Mouse (Mus musculus): ENCODE results near the gene Tuba1a. TPM values are rescaled to one million over a fixed set of nuclear protein-coding genes. Genes with fewer than 3 reads are reported as not detected.

Gene Tuba1a
- total and polyA plus RNA-seq, 2 experiments from 2014 or later = 15,641 to 20,461 TPM

- ATAC-seq (ENCODE audit: low FRiP score) (no peak), DNase-seq (ENCODE audit: low spot score) (peak; percentile 81)
- Histone ChIP-seq H3K9me3 (ENCODE audit: low read length) (no peaks in the 10 kb centered on the region), H3K4me3 (ENCODE audit: low read depth, low read length) (peak overlapping the region; percentile 38; the same call in 1 of the 2 replicates), H3K4me2 (ENCODE audit: low read depth, low read length, poor library complexity, severe bottlenecking) (peak overlapping the region; percentile 66), H3K27ac (ENCODE audit: low read depth, low read length) (peak overlapping the region; percentile 97), H3K36me3 (ENCODE audit: insufficient read depth, low read length) (no peaks in the 10 kb centered on the region), H3K9ac (replicated peaks; ENCODE audit: low read length, poor library complexity, severe bottlenecking) (peak overlapping the region; percentile 64), H3K27me3 (ENCODE audit: insufficient read depth, low read length) (no peaks in the 10 kb centered on the region), H3K4me1 (ENCODE audit: insufficient read depth, low read length) (peaks cover 37% of the 10 kb centered on the region)
- WGBS = 6% methylated on average over 7 of the region's 7 CpGs
- TF ChIP-seq CTCF (IDR thresholded peaks at IDR 0.05) = no peak
Observed at GRCm38 (mm10) chr15:98987077-98987630, 33.7 kb upstream of the Tuba1a start.

GRCm38 (mm10) chr15:98985982-98986715, 32.6 kb upstream of the Tuba1a start:
- Histone ChIP-seq H3K9ac (replicated peaks; ENCODE audit: low read length, poor library complexity, severe bottlenecking) (peak overlapping the region; percentile 64), H3K4me3 (ENCODE audit: low read depth, low read length) (peak overlapping the region; percentile 38), H3K27me3 (ENCODE audit: insufficient read depth, low read length) (no peaks in the 10 kb centered on the region), H3K9me3 (ENCODE audit: low read length) (no peaks in the 10 kb centered on the region), H3K4me1 (ENCODE audit: insufficient read depth, low read length) (peaks cover 31% of the 10 kb centered on the region), H3K36me3 (ENCODE audit: insufficient read depth, low read length) (no peaks in the 10 kb centered on the region), H3K27ac (ENCODE audit: low read depth, low read length) (peak overlapping the region; percentile 97), H3K4me2 (ENCODE audit: low read depth, low read length, poor library complexity, severe bottlenecking) (peak overlapping the region; percentile 66)
- WGBS = 4% methylated on average over 12 of the region's 12 CpGs
- TF ChIP-seq CTCF (IDR thresholded peaks at IDR 0.05) = peak; percentile 25; the same call in 1 of the 2 replicates
- DNase-seq (ENCODE audit: low spot score) (no peak), ATAC-seq (ENCODE audit: low FRiP score) (no peak)

- Histone ChIP-seq H3K4me2 (ENCODE audit: low read depth, low read length, poor library complexity, severe bottlenecking) (peak overlapping the region; percentile 66), H3K27me3 (ENCODE audit: insufficient read depth, low read length) (no peaks in the 10 kb centered on the region), H3K9me3 (ENCODE audit: low read length) (no peaks in the 10 kb centered on the region), H3K9ac (replicated peaks; ENCODE audit: low read length, poor library complexity, severe bottlenecking) (peak overlapping the region; percentile 64), H3K4me3 (ENCODE audit: low read depth, low read length) (peak overlapping the region; percentile 38), H3K36me3 (ENCODE audit: insufficient read depth, low read length) (no peaks in the 10 kb centered on the region), H3K4me1 (ENCODE audit: insufficient read depth, low read length) (peaks cover 27% of the 10 kb centered on the region), H3K27ac (ENCODE audit: low read depth, low read length) (peak overlapping the region; percentile 97)
- ATAC-seq (ENCODE audit: low FRiP score) (peak; percentile 60), DNase-seq (ENCODE audit: low spot score) (peak; percentile 88)
- no peak for TF ChIP-seq CTCF (IDR thresholded peaks at IDR 0.05)
- under 1% methylated on average over 29 of the region's 29 CpGs for WGBS
Observed at GRCm38 (mm10) chr15:98985240-98985981, 31.9 kb upstream of the Tuba1a start.

- peak overlapping the region; percentile 97 for H3K27ac ChIP-seq (ENCODE audit: low read depth, low read length)
- WGBS = 4% methylated on average over 6 of the region's 6 CpGs
- DNase-seq (ENCODE audit: low spot score) = no peak
- H3K4me1 ChIP-seq (ENCODE audit: insufficient read depth, low read length) = peaks cover 26% of the 10 kb centered on the region
- H3K9ac ChIP-seq (replicated peaks; ENCODE audit: low read length, poor library complexity, severe bottlenecking) = peak overlapping the region; percentile 64
- TF ChIP-seq CTCF (IDR thresholded peaks at IDR 0.05) = no peak
- no peaks in the 10 kb centered on the region for H3K36me3 ChIP-seq (ENCODE audit: insufficient read depth, low read length)
- peak overlapping the region; percentile 38 for H3K4me3 ChIP-seq (ENCODE audit: low read depth, low read length)
- no peaks in the 10 kb centered on the region for H3K27me3 ChIP-seq (ENCODE audit: insufficient read depth, low read length)
- H3K4me2 ChIP-seq (ENCODE audit: low read depth, low read length, poor library complexity, severe bottlenecking) = peak overlapping the region; percentile 66
- H3K9me3 ChIP-seq (ENCODE audit: low read length) = no peaks in the 10 kb centered on the region
- no peak for ATAC-seq (ENCODE audit: low FRiP score)
Observed at GRCm38 (mm10) chr15:98984681-98985080, 31.2 kb upstream of the Tuba1a start.

GRCm38 (mm10) chr15:98983431-98984081, 30.1 kb upstream of the Tuba1a start:
- no peak for TF ChIP-seq CTCF (IDR thresholded peaks at IDR 0.05)
- WGBS = 8% methylated on average over 16 of the region's 16 CpGs
- DNase-seq (ENCODE audit: low spot score) = peak; percentile 94
- Histone ChIP-seq H3K4me2 (ENCODE audit: low read depth, low read length, poor library complexity, severe bottlenecking) (peak overlapping the region; percentile 66), H3K36me3 (ENCODE audit: insufficient read depth, low read length) (no peaks in the 10 kb centered on the region), H3K27ac (ENCODE audit: low read depth, low read length) (peak overlapping the region; percentile 97), H3K4me3 (ENCODE audit: low read depth, low read length) (peak overlapping the region; percentile 38), H3K9ac (replicated peaks; ENCODE audit: low read length, poor library complexity, severe bottlenecking) (peak overlapping the region; percentile 64), H3K9me3 (ENCODE audit: low read length) (no peaks in the 10 kb centered on the region), H3K27me3 (ENCODE audit: insufficient read depth, low read length) (no peaks in the 10 kb centered on the region), H3K4me1 (ENCODE audit: insufficient read depth, low read length) (peaks cover 24% of the 10 kb centered on the region)
- peak; percentile 65; the same call in 1 of the 2 replicates for ATAC-seq (ENCODE audit: low FRiP score)
